Mouse (Mus musculus) c-Kit-positive CD71-positive TER-119-positive erythroid progenitor cells, embryonic 14.5 days (primary cell): Measurements from ENCODE around the gene Zfp746.

Experiments used
- DNase-seq: peaks from one replicate; pipeline ENCODE4 v3.0.0-alpha.2; 2013; ENCODE audit warnings: low spot score

The Zfp746 gene

GRCm38 (mm10) chr6:48086471-48086878, at the start of gene Zfp746:
Gene Zfp746, minus strand, starts transcription at chr6:48086593.
- DNase-seq: peak; percentile 81

GRCm38 (mm10) chr6:48121092-48121491, 34.7 kb upstream of the Zfp746 start:
- DNase-seq: peak; percentile 61

GRCm38 (mm10) chr6:48116036-48116435, 29.6 kb upstream of the Zfp746 start:
- DNase-seq: no peak

- DNase-seq: peak; percentile 43
These were observed 743 bp upstream of the Zfp746 start for GRCm38 (mm10) chr6:48086957-48087715.

- DNase-seq: peak; percentile 40
These were observed 630 bp downstream of the Zfp746 start for GRCm38 (mm10) chr6:48085521-48086404.

- DNase-seq: peak; percentile 8
These were observed 2.6 kb downstream of the Zfp746 start for GRCm38 (mm10) chr6:48083733-48084191.

GRCm38 (mm10) chr6:48081952-48082351, 4.4 kb downstream of the Zfp746 start:
- no peak for DNase-seq

GRCm38 (mm10) chr6:48081021-48081420, 5.4 kb downstream of the Zfp746 start:
- DNase-seq: no peak

- DNase-seq: no peak
These were observed 13.1 kb downstream of the Zfp746 start for GRCm38 (mm10) chr6:48073316-48073715.

GRCm38 (mm10) chr6:48067492-48067891, 18.9 kb downstream of the Zfp746 start:
- no peak for DNase-seq

- no peak for DNase-seq
These were observed 20.8 kb downstream of the Zfp746 start for GRCm38 (mm10) chr6:48065587-48066075.

- DNase-seq: no peak
These were observed 21.9 kb downstream of the Zfp746 start for GRCm38 (mm10) chr6:48064451-48064850.

- no peak for DNase-seq
These were observed 22.5 kb downstream of the Zfp746 start for GRCm38 (mm10) chr6:48063940-48064339.

GRCm38 (mm10) chr6:48060895-48061294, 25.5 kb downstream of the Zfp746 start:
- DNase-seq: peak; percentile 55

- DNase-seq: no peak
These were observed 26.0 kb downstream of the Zfp746 start for GRCm38 (mm10) chr6:48060421-48060820.

- no peak for DNase-seq
These were observed 34.3 kb downstream of the Zfp746 start for GRCm38 (mm10) chr6:48052136-48052535.

- DNase-seq: no peak
These were observed 34.7 kb downstream of the Zfp746 start for GRCm38 (mm10) chr6:48051666-48052065.

GRCm38 (mm10) chr6:48049273-48050065, 36.9 kb downstream of the Zfp746 start:
- DNase-seq: peak; percentile 14

- peak; percentile 63 for DNase-seq
These were observed 37.7 kb downstream of the Zfp746 start, which contains the start of gene Zfp777 for GRCm38 (mm10) chr6:48048426-48049272. Gene Zfp777, minus strand, starts transcription at chr6:48048911.

GRCm38 (mm10) chr6:48047450-48048351, 38.7 kb downstream of the Zfp746 start:
- peak; percentile 24 for DNase-seq
